Mouse (Mus musculus): Measurements from ENCODE around the gene Cttn. TPM values are rescaled to one million over a fixed set of nuclear protein-coding genes. Genes with fewer than 3 reads are reported as not detected.

The Cttn gene
- polyA plus RNA-seq, 1 experiment, result 91.3 TPM

DNA sequence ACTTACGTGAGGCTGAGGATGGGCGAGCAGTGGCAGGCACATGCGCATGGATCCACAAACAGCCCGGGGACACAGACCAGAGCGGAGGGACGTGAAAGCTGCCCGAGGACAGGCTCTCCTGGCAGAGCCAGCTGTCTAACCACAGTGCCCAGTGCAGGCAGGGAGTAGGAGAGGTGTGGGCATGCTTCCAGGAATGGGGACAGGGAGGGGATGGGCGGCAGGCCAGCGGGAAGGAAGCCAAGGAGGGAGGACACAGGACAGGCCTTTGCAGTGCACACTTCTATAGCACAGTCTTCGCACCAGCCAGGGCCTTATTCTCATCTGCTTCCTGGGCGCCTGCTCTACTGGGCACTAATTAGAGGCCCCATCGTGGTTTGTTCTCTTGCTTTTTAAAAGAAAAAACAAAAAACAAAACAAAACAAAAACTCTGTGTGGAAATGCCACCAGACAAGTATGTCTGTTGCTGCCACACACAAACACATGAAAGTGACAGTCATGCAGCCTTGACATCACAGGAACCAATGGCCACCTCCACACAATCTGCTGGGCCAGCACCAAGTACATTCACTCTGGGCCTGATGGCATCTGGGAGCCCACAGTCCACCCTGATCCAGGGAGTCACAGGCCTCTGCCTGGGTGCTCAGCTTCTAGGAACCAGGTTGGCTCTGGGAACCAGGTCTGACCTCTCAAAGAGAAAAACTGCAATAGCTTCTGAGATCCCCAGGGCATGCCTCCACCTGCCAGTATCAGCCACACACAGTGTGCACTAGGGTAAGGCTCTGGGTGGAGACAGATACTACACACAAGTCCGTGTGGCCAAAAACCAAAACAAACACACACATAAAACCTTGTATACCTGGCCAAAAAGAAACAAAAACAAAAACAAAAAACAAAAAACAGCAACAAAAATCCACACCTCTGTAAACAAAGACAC is 20.9 kb downstream of the Cttn start:
- Histone ChIP-seq H3K36me3 (ENCODE audit: control insufficient read depth, insufficient read depth, low read length) (peaks cover 2% of the 10 kb centered on the region), H3K4me3 (ENCODE audit: insufficient read depth, low read depth, low read length) (no peak overlapping the region), H3K4me1 (ENCODE audit: control insufficient read depth, insufficient read depth, low read length) (no peaks in the 10 kb centered on the region), H3K27ac (ENCODE audit: insufficient read depth, low read depth, low read length) (no peak overlapping the region), H3K27me3 (replicated peaks; ENCODE audit: control insufficient read depth, insufficient read depth, low read length) (no peaks in the 10 kb centered on the region)
- peak; percentile 92 for DNase-seq
- WGBS, result 67% methylated on average over 13 of the region's 13 CpGs
- TF ChIP-seq CTCF (conservative IDR thresholded peaks at IDR 0.05; ENCODE audit: insufficient read depth, insufficient read length, low read depth, low read length) (no peak), POLR2A (IDR thresholded peaks at IDR 0.05; ENCODE audit: low read depth, low read length) (no peak)

DNA sequence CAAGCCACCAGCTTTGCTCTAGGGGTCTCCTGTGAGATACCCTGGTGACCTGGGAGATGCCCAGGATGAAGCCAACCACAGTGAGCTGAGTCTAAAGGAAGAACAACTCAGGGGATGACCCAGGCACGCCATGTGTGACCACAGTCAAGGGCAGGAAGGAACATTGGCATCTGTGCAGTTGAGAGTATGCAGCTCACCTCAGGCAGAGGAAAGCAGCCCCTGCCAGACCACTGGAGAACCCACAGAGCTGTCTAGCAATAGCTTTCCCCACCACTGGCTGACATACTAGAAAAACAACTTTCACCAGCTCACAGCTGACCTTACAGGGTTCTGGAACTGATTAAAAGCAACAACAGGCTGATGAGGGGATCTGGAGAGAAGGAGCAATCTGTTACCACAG is 22.6 kb downstream of the Cttn start:
- Histone ChIP-seq H3K36me3 (ENCODE audit: control insufficient read depth, insufficient read depth, low read length) (peaks cover 2% of the 10 kb centered on the region), H3K4me3 (ENCODE audit: insufficient read depth, low read depth, low read length) (no peak overlapping the region), H3K4me1 (ENCODE audit: control insufficient read depth, insufficient read depth, low read length) (no peaks in the 10 kb centered on the region), H3K27me3 (replicated peaks; ENCODE audit: control insufficient read depth, insufficient read depth, low read length) (no peaks in the 10 kb centered on the region), H3K27ac (ENCODE audit: insufficient read depth, low read depth, low read length) (no peak overlapping the region)
- DNase-seq, result no peak
- TF ChIP-seq POLR2A (IDR thresholded peaks at IDR 0.05; ENCODE audit: low read depth, low read length) (no peak), CTCF (conservative IDR thresholded peaks at IDR 0.05; ENCODE audit: insufficient read depth, insufficient read length, low read depth, low read length) (no peak)
- 96% methylated on average over 1 of the region's 1 CpGs for WGBS

DNA sequence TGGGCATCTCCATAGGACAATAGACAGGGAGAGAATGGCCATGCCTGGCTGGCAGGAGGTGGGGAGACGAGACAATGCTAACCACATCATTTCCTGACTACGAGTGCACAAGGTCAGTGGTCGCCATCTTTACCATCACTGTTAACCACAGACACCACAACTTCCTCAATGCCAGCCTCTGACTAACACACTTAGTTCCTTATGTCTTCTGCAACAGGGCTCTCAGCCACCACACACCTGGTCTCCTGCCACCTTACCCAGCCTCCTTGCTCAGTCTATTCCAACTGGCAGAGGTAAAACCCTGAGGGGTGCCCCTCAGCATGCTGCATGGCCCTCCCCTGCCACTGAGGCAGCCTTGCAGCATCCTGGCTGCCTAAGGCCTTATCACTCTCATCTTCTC is 23.7 kb downstream of the Cttn start:
- no peak for TF ChIP-seq POLR2A (IDR thresholded peaks at IDR 0.05; ENCODE audit: low read depth, low read length)
- TF ChIP-seq CTCF (conservative IDR thresholded peaks at IDR 0.05; ENCODE audit: insufficient read depth, insufficient read length, low read depth, low read length), result no peak

DNA sequence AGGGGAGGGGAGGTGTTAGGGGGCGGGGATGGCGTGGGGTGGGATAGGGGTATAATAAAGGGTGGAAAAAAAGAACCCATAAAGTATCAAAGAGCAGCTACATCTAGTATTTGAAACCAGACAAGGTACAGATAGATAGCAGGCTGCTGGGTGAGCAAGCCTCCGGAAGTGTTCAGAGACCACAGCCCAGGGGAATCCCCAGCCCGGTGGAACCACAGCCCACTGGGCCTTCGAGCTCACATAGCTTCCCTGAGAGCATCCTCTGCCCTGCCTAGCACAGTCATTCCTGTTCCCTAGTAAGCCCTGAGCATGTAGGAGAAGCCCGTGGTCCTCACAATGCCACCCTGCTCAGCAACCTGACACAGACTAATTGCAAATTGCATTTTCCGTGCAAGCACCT is 26.0 kb downstream of the Cttn start:
- TF ChIP-seq CTCF (conservative IDR thresholded peaks at IDR 0.05; ENCODE audit: insufficient read depth, insufficient read length, low read depth, low read length), result no peak
- TF ChIP-seq POLR2A (IDR thresholded peaks at IDR 0.05; ENCODE audit: low read depth, low read length), result no peak
- Histone ChIP-seq H3K4me3 (ENCODE audit: insufficient read depth, low read depth, low read length) (no peak overlapping the region), H3K27ac (ENCODE audit: insufficient read depth, low read depth, low read length) (no peak overlapping the region), H3K27me3 (replicated peaks; ENCODE audit: control insufficient read depth, insufficient read depth, low read length) (no peaks in the 10 kb centered on the region), H3K36me3 (ENCODE audit: control insufficient read depth, insufficient read depth, low read length) (no peaks in the 10 kb centered on the region; the same call in 1 of the 2 replicates), H3K4me1 (ENCODE audit: control insufficient read depth, insufficient read depth, low read length) (no peaks in the 10 kb centered on the region)
- WGBS, result 91% methylated on average over 7 of the region's 7 CpGs
- no peak for DNase-seq

More for the DNA sequence above, 23.7 kb downstream of the Cttn start:
- H3K36me3 ChIP-seq (ENCODE audit: control insufficient read depth, insufficient read depth, low read length), result peaks cover 2% of the 10 kb centered on the region
- H3K4me1 ChIP-seq (ENCODE audit: control insufficient read depth, insufficient read depth, low read length), result no peaks in the 10 kb centered on the region
- no peak overlapping the region for H3K4me3 ChIP-seq (ENCODE audit: insufficient read depth, low read depth, low read length)
- DNase-seq, result no peak
- H3K27ac ChIP-seq (ENCODE audit: insufficient read depth, low read depth, low read length), result no peak overlapping the region
- 67% methylated on average over 3 of the region's 3 CpGs for WGBS
- no peaks in the 10 kb centered on the region for H3K27me3 ChIP-seq (replicated peaks; ENCODE audit: control insufficient read depth, insufficient read depth, low read length)

DNA sequence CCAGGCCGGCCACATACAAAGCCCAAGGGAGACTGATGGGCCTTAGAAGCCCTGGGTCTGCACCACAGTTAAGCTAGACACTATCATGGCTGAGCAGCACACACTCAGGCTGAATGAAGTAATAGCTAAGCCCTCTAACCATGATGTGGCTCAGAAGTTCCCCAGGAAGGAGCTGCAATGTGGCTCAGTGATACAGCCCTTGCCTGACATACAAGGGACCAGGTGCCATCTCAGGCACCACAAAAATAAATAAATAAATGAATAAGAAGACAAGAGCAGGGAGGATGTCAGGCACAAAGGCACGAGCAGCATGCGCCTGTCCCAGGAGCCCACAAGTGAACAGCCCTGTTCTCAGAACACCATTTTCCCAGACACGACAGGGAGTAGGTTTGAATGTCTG is 28.8 kb downstream of the Cttn start:
- Histone ChIP-seq H3K36me3 (ENCODE audit: control insufficient read depth, insufficient read depth, low read length) (no peaks in the 10 kb centered on the region; the same call in 1 of the 2 replicates), H3K27ac (ENCODE audit: insufficient read depth, low read depth, low read length) (no peak overlapping the region), H3K27me3 (replicated peaks; ENCODE audit: control insufficient read depth, insufficient read depth, low read length) (no peaks in the 10 kb centered on the region), H3K4me3 (ENCODE audit: insufficient read depth, low read depth, low read length) (no peak overlapping the region), H3K4me1 (ENCODE audit: control insufficient read depth, insufficient read depth, low read length) (no peaks in the 10 kb centered on the region)
- no peak for DNase-seq
- WGBS, result 91% methylated on average over 4 of the region's 4 CpGs
- TF ChIP-seq POLR2A (IDR thresholded peaks at IDR 0.05; ENCODE audit: low read depth, low read length) (no peak), CTCF (conservative IDR thresholded peaks at IDR 0.05; ENCODE audit: insufficient read depth, insufficient read length, low read depth, low read length) (no peak)

DNA sequence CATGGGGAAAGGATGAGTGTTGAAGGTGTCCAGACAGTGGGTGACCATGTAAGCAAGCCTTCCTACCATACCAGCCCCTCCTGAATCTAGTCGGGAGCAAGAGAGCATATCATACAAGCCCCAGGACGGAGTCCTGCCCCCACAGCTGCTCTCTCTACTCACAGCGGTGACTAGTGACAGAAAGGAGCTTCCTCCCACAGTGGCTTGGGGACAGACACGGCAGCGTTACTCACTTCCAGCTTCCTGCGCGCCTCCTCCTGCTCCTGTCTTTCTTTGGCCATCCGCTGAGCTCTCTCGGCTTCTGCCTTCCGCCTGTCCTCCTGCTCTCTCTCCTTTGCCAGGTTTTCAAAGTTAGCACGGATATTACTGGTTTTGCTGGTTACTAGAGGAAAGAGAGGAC is 29.3 kb downstream of the Cttn start:
- no peak for DNase-seq
- WGBS, result 92% methylated on average over 11 of the region's 11 CpGs
- Histone ChIP-seq H3K36me3 (ENCODE audit: control insufficient read depth, insufficient read depth, low read length) (no peaks in the 10 kb centered on the region; the same call in 1 of the 2 replicates), H3K4me1 (ENCODE audit: control insufficient read depth, insufficient read depth, low read length) (no peaks in the 10 kb centered on the region), H3K27me3 (replicated peaks; ENCODE audit: control insufficient read depth, insufficient read depth, low read length) (no peaks in the 10 kb centered on the region), H3K27ac (ENCODE audit: insufficient read depth, low read depth, low read length) (no peak overlapping the region), H3K4me3 (ENCODE audit: insufficient read depth, low read depth, low read length) (no peak overlapping the region)
- no peak for TF ChIP-seq POLR2A (IDR thresholded peaks at IDR 0.05; ENCODE audit: low read depth, low read length)
- TF ChIP-seq CTCF (conservative IDR thresholded peaks at IDR 0.05; ENCODE audit: insufficient read depth, insufficient read length, low read depth, low read length), result no peak

DNA sequence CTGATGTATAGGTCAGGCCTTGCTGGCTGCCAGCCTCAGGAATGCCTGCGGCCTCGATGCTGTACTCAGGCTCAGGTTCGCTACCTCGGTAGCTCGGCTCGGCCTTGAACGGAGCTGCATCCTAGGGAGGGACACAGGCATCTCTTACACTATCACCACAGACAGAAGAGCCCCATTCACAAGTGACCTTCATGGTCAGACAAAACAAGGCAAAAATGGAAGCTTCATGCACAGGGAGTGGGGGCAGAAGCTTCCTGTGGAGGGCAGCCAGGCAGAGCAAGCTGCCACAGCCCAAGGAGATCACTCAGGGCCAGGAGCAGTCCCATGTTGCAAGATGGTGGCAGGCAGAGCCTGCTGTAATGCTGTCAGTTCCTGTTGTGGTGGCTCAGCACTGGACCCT is 32.0 kb downstream of the Cttn start:
- 95% methylated on average over 7 of the region's 7 CpGs for WGBS
- TF ChIP-seq CTCF (conservative IDR thresholded peaks at IDR 0.05; ENCODE audit: insufficient read depth, insufficient read length, low read depth, low read length), result no peak
- TF ChIP-seq POLR2A (IDR thresholded peaks at IDR 0.05; ENCODE audit: low read depth, low read length), result no peak
- Histone ChIP-seq H3K27me3 (replicated peaks; ENCODE audit: control insufficient read depth, insufficient read depth, low read length) (no peaks in the 10 kb centered on the region), H3K27ac (ENCODE audit: insufficient read depth, low read depth, low read length) (no peak overlapping the region), H3K4me1 (ENCODE audit: control insufficient read depth, insufficient read depth, low read length) (no peaks in the 10 kb centered on the region), H3K4me3 (ENCODE audit: insufficient read depth, low read depth, low read length) (no peak overlapping the region), H3K36me3 (ENCODE audit: control insufficient read depth, insufficient read depth, low read length) (no peaks in the 10 kb centered on the region; the same call in 1 of the 2 replicates)
- DNase-seq, result no peak
